Mouse (Mus musculus) CH12.LX (cell line): ENCODE results near the gene Rbm48.

Source experiments
- CTCF ChIP-seq, 2 experiments: IDR thresholded peaks in 1 of 2; conservative IDR thresholded peaks in 1 of 2; 2 replicates each; pipeline ENCODE4 v1.5.1; 2011 to 2012; ENCODE audit warnings: low read depth in 2 of 2, low read length in 2 of 2, improper control_type of control experiment in 1 of 2, inconsistent platforms in 1 of 2, mild to moderate bottlenecking in 1 of 2, moderate library complexity in 1 of 2
- EP300 ChIP-seq: IDR thresholded peaks from 2 replicates; pipeline ENCODE4 v1.6.1; 2011; ENCODE audit warnings: low read length, improper control_type of control experiment
- PAX5 ChIP-seq: IDR thresholded peaks from 2 replicates; pipeline ENCODE4 v1.6.1; 2012; ENCODE audit warnings: low read length, inconsistent platforms, mixed read lengths
- SMC3 ChIP-seq: IDR thresholded peaks from 2 replicates; pipeline ENCODE4 v1.6.1; 2011; ENCODE audit warnings: low read depth, low read length, improper control_type of control experiment

DNA sequence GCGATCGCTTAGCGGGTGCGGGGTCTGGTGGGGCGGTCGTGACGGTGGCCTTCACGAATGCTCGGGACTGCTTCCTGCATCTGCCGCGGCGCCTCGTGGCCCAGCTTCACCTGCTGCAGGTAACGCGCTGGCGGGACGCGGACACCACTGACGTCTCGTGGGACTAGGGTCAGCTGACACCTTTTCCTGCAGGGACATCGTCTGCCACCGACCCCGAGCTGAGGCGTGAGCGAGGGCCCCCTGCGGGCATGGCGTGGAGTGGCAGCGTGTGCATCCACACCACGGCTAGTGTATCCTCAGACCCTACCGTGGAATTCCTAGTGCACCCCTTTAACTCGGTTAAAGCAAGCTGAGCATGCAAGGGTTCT lies at the start of gene Rbm48:
- no peak for TF ChIP-seq EP300
- peak in 1 of 2 experiments; percentile 58; a peak in 3 of 4 replicates for TF ChIP-seq CTCF (conservative IDR thresholded peaks at IDR 0.05 in 1 of 2, IDR thresholded peaks at IDR 0.05 in 1 of 2; ENCODE audit: low read depth in 2 of 2, low read length in 2 of 2)
- TF ChIP-seq SMC3, result peak; percentile 36
- TF ChIP-seq PAX5, result no peak
